Mouse (Mus musculus): Measurements from ENCODE around the gene Prrc2b. TPM values are rescaled to one million over a fixed set of nuclear protein-coding genes. Genes with fewer than 3 reads are reported as not detected.

The Prrc2b gene
- polyA plus RNA-seq, 1 experiment from 2014 or later: 52.8 TPM

- H3K4me2 ChIP-seq (ENCODE audit: low read length): no peak overlapping the region
- no peaks in the 10 kb centered on the region; the same call in 1 of the 2 replicates for H3K4me1 ChIP-seq (replicated peaks; ENCODE audit: control insufficient read depth, insufficient read depth, low read length)
- no peaks in the 10 kb centered on the region for H3K27me3 ChIP-seq (replicated peaks; ENCODE audit: control insufficient read depth, insufficient read depth, low read length)
- H3K27ac ChIP-seq (ENCODE audit: low read depth): no peak overlapping the region
- DNase-seq (ENCODE audit: low spot score): no peak
- H3K9ac ChIP-seq (ENCODE audit: low read length): no peak overlapping the region
- H3K9me3 ChIP-seq (ENCODE audit: control insufficient read depth, low read length): no peaks in the 10 kb centered on the region
- no peaks in the 10 kb centered on the region for H3K36me3 ChIP-seq (ENCODE audit: control insufficient read depth, insufficient read depth, low read length)
- WGBS: 60% methylated on average over 6 of the region's 6 CpGs
- no peak overlapping the region for H3K4me3 ChIP-seq (ENCODE audit: low read depth, low read length)
- no peak for ATAC-seq (replicated peaks; ENCODE audit: low FRiP score, low TSS enrichment, low read depth)
Measured at GRCm38 (mm10) chr2:32142368-32142767, 8.5 kb upstream of the Prrc2b start.

- Histone ChIP-seq H3K9ac (ENCODE audit: low read length) (no peak overlapping the region), H3K4me3 (ENCODE audit: low read depth, low read length) (no peak overlapping the region), H3K27me3 (replicated peaks; ENCODE audit: control insufficient read depth, insufficient read depth, low read length) (no peaks in the 10 kb centered on the region), H3K4me2 (ENCODE audit: low read length) (no peak overlapping the region), H3K36me3 (ENCODE audit: control insufficient read depth, insufficient read depth, low read length) (no peaks in the 10 kb centered on the region), H3K9me3 (ENCODE audit: control insufficient read depth, low read length) (no peaks in the 10 kb centered on the region), H3K27ac (ENCODE audit: low read depth) (no peak overlapping the region), H3K4me1 (replicated peaks; ENCODE audit: control insufficient read depth, insufficient read depth, low read length) (no peaks in the 10 kb centered on the region)
- no peak for ATAC-seq (replicated peaks; ENCODE audit: low FRiP score, low TSS enrichment, low read depth)
- no peak for DNase-seq (ENCODE audit: low spot score)
- 75% methylated on average over 5 of the region's 5 CpGs for WGBS
Measured at GRCm38 (mm10) chr2:32144633-32145032, 6.2 kb upstream of the Prrc2b start.

DNA sequence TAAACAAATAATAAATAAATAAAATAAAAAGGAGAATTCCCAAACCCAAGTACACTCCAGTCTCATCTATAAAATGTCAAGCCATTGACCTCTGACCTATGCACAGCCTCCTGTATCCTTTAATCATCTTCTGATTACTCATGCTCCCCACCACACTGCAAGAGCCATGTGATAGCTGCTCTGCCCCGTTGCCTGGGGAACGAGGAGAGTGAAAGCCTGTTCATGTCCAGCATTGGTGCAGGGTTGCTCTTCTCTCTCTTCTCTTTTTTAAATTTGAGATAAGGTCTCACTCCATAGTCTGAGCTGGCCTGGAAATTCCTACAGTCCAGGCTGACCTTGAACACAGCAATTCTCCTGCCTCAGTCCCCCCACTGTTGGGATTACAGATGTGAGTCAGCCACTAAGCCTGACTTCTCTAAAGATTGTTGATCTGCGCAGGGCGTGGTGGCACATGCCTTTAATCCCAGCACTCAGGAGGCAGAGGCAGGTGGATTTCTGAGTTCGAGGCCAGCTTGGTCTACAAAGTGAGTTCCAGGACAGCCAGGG lies 4.2 kb upstream of the Prrc2b start:
- no peak for ATAC-seq (replicated peaks; ENCODE audit: low FRiP score, low TSS enrichment, low read depth)
- no peaks in the 10 kb centered on the region for H3K36me3 ChIP-seq (ENCODE audit: control insufficient read depth, insufficient read depth, low read length)

DNA sequence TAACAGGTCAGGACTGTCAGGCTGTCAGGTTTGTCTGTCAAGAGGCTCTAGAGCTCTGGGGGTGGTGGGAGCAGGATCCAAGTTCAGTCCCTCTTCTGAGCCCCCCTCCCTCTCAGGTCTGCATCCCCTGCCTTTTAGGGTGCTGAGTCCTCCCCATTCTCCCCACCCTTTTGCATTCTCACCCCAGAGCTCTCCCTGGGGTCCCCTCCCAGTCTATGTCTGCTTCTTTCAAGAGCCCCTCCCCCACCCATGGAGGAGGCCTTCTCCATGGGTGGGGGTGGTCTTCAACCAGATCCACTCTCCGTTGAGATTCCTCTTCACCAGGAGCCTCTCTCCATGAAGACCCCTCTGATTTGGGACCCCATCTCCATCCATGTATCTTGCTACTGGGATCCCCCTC lies 747 bp upstream of the Prrc2b start:
- Histone ChIP-seq H3K4me2 (ENCODE audit: low read length) (peak overlapping the region; percentile 98), H3K4me1 (replicated peaks; ENCODE audit: control insufficient read depth, insufficient read depth, low read length) (peaks cover 28% of the 10 kb centered on the region), H3K27me3 (replicated peaks; ENCODE audit: control insufficient read depth, insufficient read depth, low read length) (no peaks in the 10 kb centered on the region), H3K27ac (ENCODE audit: low read depth) (peak overlapping the region; percentile 99), H3K36me3 (ENCODE audit: control insufficient read depth, insufficient read depth, low read length) (no peaks in the 10 kb centered on the region), H3K9me3 (ENCODE audit: control insufficient read depth, low read length) (no peaks in the 10 kb centered on the region), H3K9ac (ENCODE audit: low read length) (no peak overlapping the region; the same call in 1 of the 2 replicates), H3K4me3 (ENCODE audit: low read depth, low read length) (peak overlapping the region; percentile 90; the same call in 1 of the 2 replicates)
- 33% methylated on average over 1 of the region's 1 CpGs for WGBS
- no peak for DNase-seq (ENCODE audit: low spot score)
- ATAC-seq (replicated peaks; ENCODE audit: low FRiP score, low TSS enrichment, low read depth): no peak

More for the DNA sequence above, 4.2 kb upstream of the Prrc2b start:
- Histone ChIP-seq H3K4me1 (replicated peaks; ENCODE audit: control insufficient read depth, insufficient read depth, low read length) (no peaks in the 10 kb centered on the region; the same call in 1 of the 2 replicates), H3K9me3 (ENCODE audit: control insufficient read depth, low read length) (no peaks in the 10 kb centered on the region), H3K27ac (ENCODE audit: low read depth) (no peak overlapping the region), H3K4me2 (ENCODE audit: low read length) (no peak overlapping the region), H3K4me3 (ENCODE audit: low read depth, low read length) (no peak overlapping the region), H3K9ac (ENCODE audit: low read length) (no peak overlapping the region), H3K27me3 (replicated peaks; ENCODE audit: control insufficient read depth, insufficient read depth, low read length) (no peaks in the 10 kb centered on the region)
- 78% methylated on average over 5 of the region's 5 CpGs for WGBS
- DNase-seq (ENCODE audit: low spot score): no peak

- peak overlapping the region; percentile 98 for H3K4me2 ChIP-seq (ENCODE audit: low read length)
- ATAC-seq (replicated peaks; ENCODE audit: low FRiP score, low TSS enrichment, low read depth) (no peak), DNase-seq (ENCODE audit: low spot score) (peak; percentile 76)
- H3K27ac ChIP-seq (ENCODE audit: low read depth): peak overlapping the region; percentile 99
- H3K9ac ChIP-seq (ENCODE audit: low read length): peak overlapping the region; percentile 97
- H3K4me1 ChIP-seq (replicated peaks; ENCODE audit: control insufficient read depth, insufficient read depth, low read length): peaks cover 32% of the 10 kb centered on the region
- no peaks in the 10 kb centered on the region for H3K9me3 ChIP-seq (ENCODE audit: control insufficient read depth, low read length)
- H3K27me3 ChIP-seq (replicated peaks; ENCODE audit: control insufficient read depth, insufficient read depth, low read length): no peaks in the 10 kb centered on the region
- H3K36me3 ChIP-seq (ENCODE audit: control insufficient read depth, insufficient read depth, low read length): no peaks in the 10 kb centered on the region
- H3K4me3 ChIP-seq (ENCODE audit: low read depth, low read length): peak overlapping the region; percentile 90
- 8% methylated on average over 7 of the region's 7 CpGs for WGBS
Measured at GRCm38 (mm10) chr2:32150562-32150923, 339 bp upstream of the Prrc2b start.

GRCm38 (mm10) chr2:32151660-32152366 lies 931 bp downstream of the Prrc2b start:
- Histone ChIP-seq H3K27me3 (replicated peaks; ENCODE audit: control insufficient read depth, insufficient read depth, low read length) (no peaks in the 10 kb centered on the region), H3K4me1 (replicated peaks; ENCODE audit: control insufficient read depth, insufficient read depth, low read length) (peaks cover 45% of the 10 kb centered on the region), H3K9me3 (ENCODE audit: control insufficient read depth, low read length) (no peaks in the 10 kb centered on the region), H3K36me3 (ENCODE audit: control insufficient read depth, insufficient read depth, low read length) (no peaks in the 10 kb centered on the region), H3K4me2 (ENCODE audit: low read length) (peak overlapping the region; percentile 98), H3K9ac (ENCODE audit: low read length) (peak overlapping the region; percentile 97), H3K27ac (ENCODE audit: low read depth) (peak overlapping the region; percentile 99), H3K4me3 (ENCODE audit: low read depth, low read length) (peak overlapping the region; percentile 90)
- ATAC-seq (replicated peaks; ENCODE audit: low FRiP score, low TSS enrichment, low read depth) (no peak), DNase-seq (ENCODE audit: low spot score) (peak; percentile 65)
- under 1% methylated on average over 22 of the region's 22 CpGs for WGBS

GRCm38 (mm10) chr2:32152367-32153034 lies 1.6 kb downstream of the Prrc2b start:
- WGBS: 15% methylated on average over 12 of the region's 12 CpGs
- ATAC-seq (replicated peaks; ENCODE audit: low FRiP score, low TSS enrichment, low read depth) (no peak), DNase-seq (ENCODE audit: low spot score) (no peak)
- Histone ChIP-seq H3K9ac (ENCODE audit: low read length) (peak overlapping the region; percentile 97), H3K4me3 (ENCODE audit: low read depth, low read length) (peak overlapping the region; percentile 90), H3K4me1 (replicated peaks; ENCODE audit: control insufficient read depth, insufficient read depth, low read length) (peaks cover 52% of the 10 kb centered on the region), H3K36me3 (ENCODE audit: control insufficient read depth, insufficient read depth, low read length) (no peaks in the 10 kb centered on the region), H3K27me3 (replicated peaks; ENCODE audit: control insufficient read depth, insufficient read depth, low read length) (no peaks in the 10 kb centered on the region), H3K4me2 (ENCODE audit: low read length) (peak overlapping the region; percentile 98), H3K27ac (ENCODE audit: low read depth) (peak overlapping the region; percentile 99), H3K9me3 (ENCODE audit: control insufficient read depth, low read length) (no peaks in the 10 kb centered on the region)

DNA sequence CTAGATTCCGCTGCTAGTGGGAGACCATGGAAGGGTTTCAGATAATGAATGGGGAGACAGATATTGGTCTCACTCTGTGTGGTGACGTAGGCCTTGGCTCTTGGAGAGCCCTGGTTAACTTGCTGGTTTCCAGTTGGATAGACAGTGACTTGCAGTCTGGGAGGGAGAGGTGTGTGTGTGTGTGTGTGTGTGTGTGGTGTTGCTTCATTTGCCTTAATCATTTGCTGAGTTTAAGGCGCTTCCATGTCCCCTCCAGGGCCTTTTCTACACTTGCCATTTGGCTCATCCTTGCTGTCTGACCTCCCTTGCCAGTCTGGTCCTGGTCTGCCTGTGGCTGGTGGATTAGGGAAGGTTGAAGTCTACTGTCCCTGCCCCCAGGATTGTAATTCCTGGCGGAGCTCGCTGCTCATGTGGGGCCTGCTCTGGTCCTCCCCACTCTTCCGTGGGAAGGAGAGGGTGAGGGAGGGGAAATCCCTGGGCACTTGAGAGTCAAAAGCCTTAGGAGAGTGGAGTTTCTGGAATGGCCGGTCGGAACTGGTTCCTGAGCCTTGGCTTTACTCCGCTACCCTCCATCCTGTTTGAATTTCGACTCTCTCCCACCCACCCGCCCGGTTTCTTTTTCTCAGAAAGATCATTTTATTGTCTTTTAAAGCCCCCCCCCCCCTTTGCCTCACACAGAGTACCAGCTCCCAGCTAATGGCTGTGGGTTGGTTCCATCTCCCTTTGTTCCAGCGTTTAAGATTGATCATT lies 2.3 kb downstream of the Prrc2b start:
- peak overlapping the region; percentile 98 for H3K4me2 ChIP-seq (ENCODE audit: low read length)
- no peak for ATAC-seq (replicated peaks; ENCODE audit: low FRiP score, low TSS enrichment, low read depth)
- 3% methylated on average over 13 of the region's 13 CpGs for WGBS

More for the DNA sequence above, 2.3 kb downstream of the Prrc2b start:
- peak; percentile 70 for DNase-seq (ENCODE audit: low spot score)
- Histone ChIP-seq H3K27me3 (replicated peaks; ENCODE audit: control insufficient read depth, insufficient read depth, low read length) (no peaks in the 10 kb centered on the region), H3K27ac (ENCODE audit: low read depth) (peak overlapping the region; percentile 99), H3K4me1 (replicated peaks; ENCODE audit: control insufficient read depth, insufficient read depth, low read length) (peaks cover 59% of the 10 kb centered on the region), H3K36me3 (ENCODE audit: control insufficient read depth, insufficient read depth, low read length) (no peaks in the 10 kb centered on the region), H3K9me3 (ENCODE audit: control insufficient read depth, low read length) (no peaks in the 10 kb centered on the region), H3K9ac (ENCODE audit: low read length) (peak overlapping the region; percentile 97), H3K4me3 (ENCODE audit: low read depth, low read length) (peak overlapping the region; percentile 90)

All from intestine, embryonic 14.5 days (tissue).